Mouse (Mus musculus) heart, embryonic 11.5 days (tissue): ENCODE measurements around the gene Cdh23. TPM values are rescaled to one million over a fixed set of nuclear protein-coding genes. Genes with fewer than 3 reads are reported as not detected.

Experiments used
- ATAC-seq: fragments of 200-750 bp; cut with Nextera tagmentation; replicated peaks from 2 replicates; pipeline ENCODE4 v1.8.0; 2017; ENCODE audit warnings: moderate library complexity; ENCODE audit not compliant: insufficient number of reproducible peaks, low FRiP score, low TSS enrichment
- H3K27ac ChIP-seq: fragments of 300-500 bp; sonication (generic); 2 replicates; pipeline ENCODE4 v1.5.1; 2014; ENCODE audit warnings: mild to moderate bottlenecking, low read depth, low read length
- H3K27me3 ChIP-seq: fragments of 300-500 bp; sonication (generic); 2 replicates; pipeline ENCODE4 v1.6.1; 2014; ENCODE audit warnings: mild to moderate bottlenecking, low read length, mixed read lengths; ENCODE audit not compliant: control insufficient read depth, insufficient read depth
- H3K36me3 ChIP-seq: fragments of 300-500 bp; sonication (generic); 2 replicates; pipeline ENCODE4 v1.6.1; 2014; ENCODE audit warnings: mild to moderate bottlenecking, low read length, moderate library complexity, mixed read lengths; ENCODE audit not compliant: control insufficient read depth, insufficient read depth
- H3K4me1 ChIP-seq: fragments of 300-500 bp; sonication (generic); 2 replicates; pipeline ENCODE4 v1.6.1; 2014; ENCODE audit warnings: low read length; ENCODE audit not compliant: control insufficient read depth, insufficient read depth
- H3K4me2 ChIP-seq: fragments of 300-500 bp; sonication (generic); 2 replicates; pipeline ENCODE4 v1.6.1; 2014; ENCODE audit warnings: mild to moderate bottlenecking, moderate library complexity
- H3K4me3 ChIP-seq: fragments of 300-500 bp; sonication (generic); 2 replicates; pipeline ENCODE4 v1.5.1; 2014; ENCODE audit warnings: low read depth, low read length
- H3K9ac ChIP-seq: fragments of 300-500 bp; sonication (generic); 2 replicates; pipeline ENCODE4 v1.6.1; 2014; ENCODE audit warnings: mild to moderate bottlenecking, low read depth, low read length, moderate library complexity
- H3K9me3 ChIP-seq: fragments of 300-500 bp; sonication (generic); replicated peaks from 2 replicates; pipeline ENCODE4 v1.6.1; 2016; ENCODE audit warnings: low read length; ENCODE audit not compliant: control insufficient read depth
- WGBS: fragments of 180-500 bp; shearing (Covaris S2); extraction: QIAGEN DNeasy Blood & Tissue Kit; methylation state at CpG from one replicate; pipeline ENCODE4 v1.1.7; 2014; ENCODE audit not compliant: insufficient replicate concordance; 5-methylcytosine and 5-hydroxymethylcytosine counted together
- polyA plus RNA-seq: library from polyadenylated mRNA; unstranded; fragments of >200 nt; fragmentation: Nextera tagmentation; extraction: Ambion mirVana; gene quantifications from 2 replicates; pipeline ENCODE4 v1.2.1, GENCODE M21; 2014

The Cdh23 gene
- polyA plus RNA-seq, 1 experiment from 2014 or later = 0.27 TPM

GRCm38 (mm10) chr10:60445031-60445593 is 251.2 kb downstream of the Cdh23 start:
- 57% methylated on average over 8 of the region's 8 CpGs for WGBS
- Histone ChIP-seq H3K27me3 (no peaks in the 10 kb centered on the region), H3K4me2 (no peak overlapping the region), H3K9ac (no peak overlapping the region), H3K4me1 (no peaks in the 10 kb centered on the region), H3K27ac (no peak overlapping the region), H3K9me3 (no peaks in the 10 kb centered on the region), H3K4me3 (no peak overlapping the region), H3K36me3 (no peaks in the 10 kb centered on the region)
- ATAC-seq = no peak

- no peaks in the 10 kb centered on the region for H3K36me3 ChIP-seq
- H3K27me3 ChIP-seq = no peaks in the 10 kb centered on the region
- no peak overlapping the region for H3K4me2 ChIP-seq
- 6% methylated on average over 2 of the region's 2 CpGs for WGBS
- H3K4me3 ChIP-seq = no peak overlapping the region
- H3K9ac ChIP-seq = no peak overlapping the region
- no peak for ATAC-seq
- H3K4me1 ChIP-seq = no peaks in the 10 kb centered on the region
- no peaks in the 10 kb centered on the region for H3K9me3 ChIP-seq
- H3K27ac ChIP-seq = no peak overlapping the region
Measured at GRCm38 (mm10) chr10:60443078-60443477, 253.2 kb downstream of the Cdh23 start.

GRCm38 (mm10) chr10:60442321-60442720 is 254.0 kb downstream of the Cdh23 start:
- Histone ChIP-seq H3K36me3 (no peaks in the 10 kb centered on the region), H3K4me2 (no peak overlapping the region), H3K4me1 (no peaks in the 10 kb centered on the region), H3K9ac (no peak overlapping the region), H3K27me3 (no peaks in the 10 kb centered on the region), H3K9me3 (no peaks in the 10 kb centered on the region), H3K4me3 (no peak overlapping the region), H3K27ac (no peak overlapping the region)
- ATAC-seq = no peak
- WGBS = 74% methylated on average over 4 of the region's 4 CpGs

- Histone ChIP-seq H3K4me3 (no peak overlapping the region), H3K4me2 (no peak overlapping the region), H3K9ac (no peak overlapping the region), H3K9me3 (no peaks in the 10 kb centered on the region), H3K4me1 (no peaks in the 10 kb centered on the region), H3K27ac (no peak overlapping the region), H3K36me3 (no peaks in the 10 kb centered on the region), H3K27me3 (peaks cover 8% of the 10 kb centered on the region; the same call in 1 of the 2 replicates)
- ATAC-seq = no peak
- WGBS = 31% methylated on average over 4 of the region's 4 CpGs
Measured at GRCm38 (mm10) chr10:60432679-60433078, 263.6 kb downstream of the Cdh23 start.

- Histone ChIP-seq H3K27ac (no peak overlapping the region), H3K36me3 (no peaks in the 10 kb centered on the region), H3K9me3 (no peaks in the 10 kb centered on the region), H3K4me2 (no peak overlapping the region), H3K4me1 (no peaks in the 10 kb centered on the region), H3K27me3 (peaks cover 8% of the 10 kb centered on the region; the same call in 1 of the 2 replicates), H3K9ac (no peak overlapping the region), H3K4me3 (no peak overlapping the region)
- no peak for ATAC-seq
- 55% methylated on average over 6 of the region's 6 CpGs for WGBS
Measured at GRCm38 (mm10) chr10:60430591-60430990, 265.7 kb downstream of the Cdh23 start.

GRCm38 (mm10) chr10:60430001-60430400 is 266.3 kb downstream of the Cdh23 start:
- Histone ChIP-seq H3K4me1 (no peaks in the 10 kb centered on the region), H3K9me3 (no peaks in the 10 kb centered on the region), H3K27me3 (peaks cover 8% of the 10 kb centered on the region; the same call in 1 of the 2 replicates), H3K4me3 (no peak overlapping the region), H3K4me2 (no peak overlapping the region), H3K27ac (no peak overlapping the region), H3K9ac (no peak overlapping the region), H3K36me3 (no peaks in the 10 kb centered on the region)
- ATAC-seq = no peak
- 82% methylated on average over 10 of the region's 10 CpGs for WGBS

- H3K4me2 ChIP-seq = no peak overlapping the region
- no peaks in the 10 kb centered on the region for H3K36me3 ChIP-seq
- H3K27ac ChIP-seq = no peak overlapping the region
- ATAC-seq = no peak
- H3K9me3 ChIP-seq = no peaks in the 10 kb centered on the region
- no peak overlapping the region for H3K4me3 ChIP-seq
- no peaks in the 10 kb centered on the region for H3K27me3 ChIP-seq
- 74% methylated on average over 7 of the region's 7 CpGs for WGBS
- H3K9ac ChIP-seq = no peak overlapping the region
- no peaks in the 10 kb centered on the region for H3K4me1 ChIP-seq
Measured at GRCm38 (mm10) chr10:60422756-60423155, 273.5 kb downstream of the Cdh23 start.

GRCm38 (mm10) chr10:60419624-60420023 is 276.7 kb downstream of the Cdh23 start:
- H3K4me2 ChIP-seq = no peak overlapping the region
- H3K27me3 ChIP-seq = 0 out of 2 replicates have a peak, but pooled peaks cover 3% of the 10 kb centered on the region
- H3K9me3 ChIP-seq = no peaks in the 10 kb centered on the region
- no peaks in the 10 kb centered on the region for H3K36me3 ChIP-seq
- no peak for ATAC-seq
- no peak overlapping the region for H3K4me3 ChIP-seq
- no peaks in the 10 kb centered on the region for H3K4me1 ChIP-seq
- H3K9ac ChIP-seq = no peak overlapping the region
- WGBS = 32% methylated on average over 4 of the region's 4 CpGs
- H3K27ac ChIP-seq = no peak overlapping the region

GRCm38 (mm10) chr10:60418137-60418536 is 278.2 kb downstream of the Cdh23 start:
- 16% methylated on average over 3 of the region's 3 CpGs for WGBS

More at GRCm38 (mm10) chr10:60418137-60418536, 278.2 kb downstream of the Cdh23 start:
- no peak overlapping the region for H3K9ac ChIP-seq
- H3K27me3 ChIP-seq = 0 out of 2 replicates have a peak, but pooled peaks cover 3% of the 10 kb centered on the region
- no peak for ATAC-seq
- no peak overlapping the region for H3K27ac ChIP-seq
- no peak overlapping the region for H3K4me3 ChIP-seq
- H3K4me1 ChIP-seq = no peaks in the 10 kb centered on the region
- H3K4me2 ChIP-seq = no peak overlapping the region
- H3K36me3 ChIP-seq = no peaks in the 10 kb centered on the region
- no peaks in the 10 kb centered on the region for H3K9me3 ChIP-seq
